Mouse (Mus musculus) ES-Bruce4 (cell line): Measurements from ENCODE around the gene 1700025B11Rik. TPM values are rescaled to one million over a fixed set of nuclear protein-coding genes. Genes with fewer than 3 reads are reported as not detected.
"Not testable (repeated sequence)": the region's sequence is repeated elsewhere in the genome, so short reads cannot be mapped to it uniquely, and the experiment has no call there.

ENCODE experiments used
- H3K27ac ChIP-seq: 2 replicates; pipeline ENCODE4 v1.5.1; 2012; ENCODE audit warnings: low read length, inconsistent platforms; ENCODE audit not compliant: insufficient read depth
- H3K27me3 ChIP-seq: 2 replicates; pipeline ENCODE4 v1.6.1; 2012; ENCODE audit warnings: mild to moderate bottlenecking, low read length, inconsistent platforms; ENCODE audit not compliant: control insufficient read depth, poor library complexity, insufficient read depth, severe bottlenecking
- H3K36me3 ChIP-seq: 2 replicates; pipeline ENCODE4 v1.6.1; 2012; ENCODE audit warnings: inconsistent platforms, mild to moderate bottlenecking, low read length, moderate library complexity; ENCODE audit not compliant: control insufficient read depth, poor library complexity, insufficient read depth, severe bottlenecking
- H3K4me1 ChIP-seq: one replicate; pipeline ENCODE4 v1.8.1; 2011; ENCODE audit warnings: low read length; ENCODE audit not compliant: control insufficient read depth, insufficient read depth
- H3K4me3 ChIP-seq: 2 replicates; pipeline ENCODE4 v1.5.1; 2011; ENCODE audit warnings: low read depth, mild to moderate bottlenecking, low read length
- H3K9ac ChIP-seq: 2 replicates; pipeline ENCODE4 v1.6.1; 2012; ENCODE audit warnings: low read depth, mild to moderate bottlenecking, inconsistent platforms; ENCODE audit not compliant: poor library complexity, severe bottlenecking
- H3K9me3 ChIP-seq: replicated peaks from 2 replicates; pipeline ENCODE4 v1.6.1; 2012; ENCODE audit warnings: mild to moderate bottlenecking, low read length, inconsistent platforms; ENCODE audit not compliant: control insufficient read depth, poor library complexity, insufficient read depth, severe bottlenecking
- CTCF ChIP-seq: IDR thresholded peaks from one replicate; pipeline ENCODE4 v1.8.1; 2011; ENCODE audit warnings: low read depth, low read length
- EP300 ChIP-seq: IDR thresholded peaks from 2 replicates; pipeline ENCODE4 v1.6.1; 2011; ENCODE audit warnings: low read depth, low read length; ENCODE audit not compliant: insufficient read depth
- POLR2A ChIP-seq: IDR thresholded peaks from one replicate; pipeline ENCODE4 v1.8.1; 2011; ENCODE audit warnings: low read length; ENCODE audit not compliant: insufficient read depth
- polyA plus RNA-seq: library from polyadenylated mRNA; stranded (reverse); fragments of >200 nt; gene quantifications from 2 replicates; pipeline ENCODE4 v1.2.4, GENCODE M21; 2011; ENCODE audit warnings: low read depth; ENCODE audit not compliant: missing spikeins, insufficient read depth, insufficient read length

1700025B11Rik gene
- polyA plus RNA-seq, 1 experiment: not detected

- Histone ChIP-seq H3K4me1 (peaks cover 2% of the 10 kb centered on the region), H3K4me3 (no peak overlapping the region), H3K9me3 (0 out of 2 replicates have a peak, but pooled peaks cover 5% of the 10 kb centered on the region)
Observed at GRCm38 (mm10) chr15:77563219-77563618, 1.5 kb upstream of the 1700025B11Rik start.

DNA sequence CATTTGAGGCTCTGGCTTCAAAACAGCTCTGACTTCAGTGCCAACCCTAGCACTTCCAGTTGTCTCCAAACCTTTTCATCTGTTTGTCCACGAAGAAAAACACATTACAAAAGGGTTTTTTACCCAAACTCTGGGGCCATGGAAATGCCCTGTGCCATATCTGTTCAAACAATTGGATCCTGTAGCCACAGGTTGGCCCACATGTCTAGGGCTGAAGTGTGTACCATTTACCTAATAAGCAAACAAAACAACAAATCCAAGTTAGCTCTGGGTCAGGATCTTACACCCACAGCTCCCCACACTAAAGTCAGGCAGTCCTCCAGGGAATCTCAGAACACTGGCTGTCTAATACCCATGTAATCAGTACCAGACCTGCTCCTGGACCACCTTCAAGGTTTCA, 22.5 kb downstream of the 1700025B11Rik start:
- not testable (repeated sequence) for H3K36me3 ChIP-seq, H3K27ac ChIP-seq, H3K9ac ChIP-seq, H3K9me3 ChIP-seq, H3K4me3 ChIP-seq, H3K4me1 ChIP-seq, H3K27me3 ChIP-seq

More at GRCm38 (mm10) chr15:77563219-77563618, 1.5 kb upstream of the 1700025B11Rik start:
- TF ChIP-seq EP300 (no peak), POLR2A (no peak), CTCF (no peak)
- Histone ChIP-seq H3K36me3 (no peaks in the 10 kb centered on the region), H3K9ac (no peak overlapping the region), H3K27me3 (no peaks in the 10 kb centered on the region), H3K27ac (no peak overlapping the region)

DNA sequence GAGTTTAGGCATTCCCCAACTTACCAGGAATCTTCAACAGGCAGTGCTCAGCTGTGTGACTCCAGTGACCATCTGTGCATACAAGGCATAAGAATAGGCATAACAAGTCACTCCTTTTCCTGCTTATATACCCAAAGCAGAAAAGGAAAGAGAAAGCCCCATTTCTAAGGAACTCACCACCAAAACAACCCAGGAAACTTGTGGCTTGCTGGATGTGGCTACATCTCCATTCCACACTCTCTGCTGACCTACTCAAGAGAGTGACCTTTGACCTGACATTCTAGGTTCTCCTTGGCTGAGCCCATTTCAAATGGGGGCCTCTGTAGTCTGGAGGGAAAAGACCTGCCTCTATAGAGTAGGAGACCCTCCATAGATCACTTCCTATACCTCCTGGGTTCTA, 28.5 kb downstream of the 1700025B11Rik start, which contains the start of gene Apol7c:
TSS of gene Apol7c (minus strand) at position 101 of the 400 bp plus-strand sequence.
- H3K27me3 ChIP-seq: no peaks in the 10 kb centered on the region
- no peaks in the 10 kb centered on the region for H3K36me3 ChIP-seq
- H3K27ac ChIP-seq: no peak within 1 kb of the TSS
- no peak within 1 kb of the TSS for H3K9ac ChIP-seq
- H3K9me3 ChIP-seq: no peaks in the 10 kb centered on the region
- TF ChIP-seq EP300 (no peak), CTCF (no peak), POLR2A (no peak)
- H3K4me3 ChIP-seq: no peak within 1 kb of the TSS
- no peaks in the 10 kb centered on the region for H3K4me1 ChIP-seq

DNA sequence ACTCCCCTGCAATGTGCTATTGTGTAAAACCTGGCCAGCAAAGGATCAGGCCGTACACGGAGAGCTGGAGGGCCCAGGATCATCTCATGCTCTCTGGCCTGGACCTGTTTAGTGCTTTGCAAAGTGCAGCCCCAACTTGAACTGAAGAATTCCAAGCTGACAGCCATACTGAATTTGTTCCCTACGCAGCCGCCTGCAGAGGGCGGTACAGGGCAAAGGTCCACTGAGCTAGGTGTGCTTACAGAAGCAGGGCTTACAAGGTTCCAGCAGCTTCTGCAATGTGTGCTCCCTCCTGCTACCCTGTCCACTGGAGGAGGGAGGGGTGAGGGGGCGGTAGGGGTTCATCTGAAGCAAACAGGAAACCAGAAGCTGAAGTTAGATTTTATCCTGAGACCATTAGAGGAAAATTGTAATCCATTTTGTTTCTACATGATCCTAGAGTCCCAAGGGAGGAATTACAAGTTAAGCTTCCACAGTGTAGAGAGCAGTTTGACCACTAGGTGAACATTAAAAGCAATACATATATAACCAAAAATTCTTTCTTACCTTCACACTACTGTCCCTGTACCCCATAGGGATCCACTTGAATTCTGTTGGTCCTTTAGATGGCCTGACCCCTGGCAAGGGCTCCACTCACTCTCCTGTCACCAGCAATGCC, 38.4 kb downstream of the 1700025B11Rik start:
- H3K27me3 ChIP-seq, H3K36me3 ChIP-seq, H3K4me1 ChIP-seq, H3K9me3 ChIP-seq, H3K9ac ChIP-seq, H3K27ac ChIP-seq, H3K4me3 ChIP-seq: not testable (repeated sequence)
- peak; percentile 67 for TF ChIP-seq CTCF

DNA sequence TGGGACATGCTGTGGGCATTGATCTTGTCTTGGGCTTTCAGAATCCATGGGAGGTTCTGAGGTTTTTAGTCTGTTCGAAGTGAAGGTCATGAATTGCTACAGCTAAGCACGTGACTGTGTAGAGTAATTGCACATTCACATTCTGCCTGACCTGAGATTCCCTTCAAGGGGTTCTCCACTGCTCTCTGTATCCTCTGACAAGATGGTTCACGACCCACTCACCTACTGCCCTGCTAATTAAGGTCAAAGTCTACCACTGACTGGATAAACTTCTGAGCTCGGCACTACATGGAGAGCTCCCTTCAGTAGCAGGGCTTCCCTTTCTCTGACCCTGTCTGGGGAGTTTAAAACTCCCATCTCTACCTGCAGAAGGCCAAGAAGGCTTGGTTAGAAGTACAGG, 41.1 kb downstream of the 1700025B11Rik start:
- H3K4me1 ChIP-seq, H3K27me3 ChIP-seq, H3K9me3 ChIP-seq: not testable (repeated sequence)

More for the DNA sequence above, 41.1 kb downstream of the 1700025B11Rik start:
- H3K36me3 ChIP-seq, H3K27ac ChIP-seq, H3K4me3 ChIP-seq, H3K9ac ChIP-seq: not testable (repeated sequence)

Other genes starting within 250 kb of the 1700025B11Rik start
- not detected in 2 replicates for gene Apol7a, start 162.8 kb downstream of the 1700025B11Rik start, polyA plus RNA-seq
- not detected in 2 replicates for gene Apol9a, start 150.8 kb downstream of the 1700025B11Rik start, polyA plus RNA-seq
- gene Apol7b, start 114.4 kb downstream of the 1700025B11Rik start, polyA plus RNA-seq: not detected in 2 replicates
- gene Apol10a, start 84.8 kb downstream of the 1700025B11Rik start, polyA plus RNA-seq: not detected in 2 replicates
- not detected in 2 replicates for gene Apol11a, start 53.6 kb downstream of the 1700025B11Rik start, polyA plus RNA-seq
- not detected in 2 replicates for gene Apol7c, start 28.6 kb downstream of the 1700025B11Rik start, polyA plus RNA-seq
- gene Apol10b, start 34.2 kb upstream of the 1700025B11Rik start, polyA plus RNA-seq: not detected in 2 replicates
- gene Gm36245, start 37.4 kb upstream of the 1700025B11Rik start, polyA plus RNA-seq: not detected in 2 replicates
- gene Apol11b, start 81.4 kb upstream of the 1700025B11Rik start, polyA plus RNA-seq: not detected in 2 replicates
- gene Apol7e, start 137.0 kb upstream of the 1700025B11Rik start, polyA plus RNA-seq: 0.54 TPM in 1 of 2 replicates, not detected in the other
- gene Apol9b, start 167.1 kb upstream of the 1700025B11Rik start, polyA plus RNA-seq: not detected in 2 replicates
- gene Apol8, start 195.1 kb upstream of the 1700025B11Rik start, polyA plus RNA-seq: 1.4 and 1.9 TPM in 2 replicates